Mouse (Mus musculus) urinary bladder, postnatal 36 days (tissue): ENCODE data around the gene Rsad2.
"Not testable (repeated sequence)": the region's sequence is repeated elsewhere in the genome, so short reads cannot be mapped to it uniquely, and the experiment has no call there.

Experiments used
- DNase-seq, 2 experiments: peaks; one replicate each; pipeline ENCODE4 v3.0.0; 2022; ENCODE audit warnings: low spot score in 2 of 2, mixed read lengths in 1 of 2

Rsad2 gene

DNA sequence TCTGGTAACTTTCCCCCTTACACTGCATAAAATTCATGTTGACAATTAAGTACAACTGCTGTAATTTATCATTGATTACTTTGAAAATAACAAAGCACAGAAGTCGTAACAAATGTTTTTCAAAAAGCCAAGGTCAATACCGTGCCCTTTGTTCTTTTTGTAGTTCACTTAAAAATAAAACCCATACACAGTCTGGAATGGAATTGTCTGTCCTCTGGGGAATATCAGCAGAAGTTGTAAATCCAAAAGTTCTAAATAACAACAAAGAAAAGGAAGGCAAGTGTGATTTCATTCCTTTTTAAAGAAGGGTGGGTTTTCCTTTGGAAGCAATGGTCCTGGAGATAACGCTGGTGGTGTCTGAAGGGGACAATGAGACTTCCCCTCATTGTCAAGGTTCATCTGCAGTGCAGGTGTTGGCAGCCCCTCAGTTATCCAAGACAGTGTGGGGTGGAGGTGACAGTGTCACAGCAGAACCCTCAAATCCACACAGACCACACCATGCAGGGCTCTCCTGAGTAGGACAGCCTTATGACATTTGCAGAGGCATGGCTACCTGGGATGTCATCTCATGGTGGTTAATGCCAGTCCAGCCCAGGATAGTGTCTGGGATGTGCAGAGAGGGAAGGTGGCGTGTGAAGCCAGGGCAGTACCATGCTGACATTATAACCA lies 9.7 kb downstream of the Rsad2 start:
- no peak for DNase-seq

- no peak for DNase-seq
Measured at GRCm38 (mm10) chr12:26444511-26444910, 11.7 kb downstream of the Rsad2 start.

DNA sequence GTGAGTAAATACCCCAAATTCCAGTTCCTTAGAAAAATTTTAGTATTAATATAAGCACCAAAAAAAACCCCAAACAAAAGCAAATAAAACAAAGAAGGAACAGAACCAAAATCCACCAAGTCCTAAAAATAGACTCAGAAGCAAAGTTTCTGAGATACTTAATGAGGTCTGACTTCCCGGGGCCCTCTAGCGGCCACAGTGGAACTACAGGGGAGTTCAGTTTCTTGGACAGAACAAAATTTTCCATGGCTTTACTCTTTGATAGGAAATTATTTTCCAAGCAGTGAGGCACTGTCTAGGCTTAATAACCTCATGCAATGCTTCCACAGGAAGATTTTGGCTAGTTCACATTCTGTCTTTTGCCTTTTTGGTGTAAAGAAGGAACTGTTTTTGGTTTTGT lies 12.2 kb downstream of the Rsad2 start:
- peak; percentile 65 to 68 for DNase-seq

- no peak for DNase-seq
Measured at GRCm38 (mm10) chr12:26439366-26439765, 16.9 kb downstream of the Rsad2 start.

DNA sequence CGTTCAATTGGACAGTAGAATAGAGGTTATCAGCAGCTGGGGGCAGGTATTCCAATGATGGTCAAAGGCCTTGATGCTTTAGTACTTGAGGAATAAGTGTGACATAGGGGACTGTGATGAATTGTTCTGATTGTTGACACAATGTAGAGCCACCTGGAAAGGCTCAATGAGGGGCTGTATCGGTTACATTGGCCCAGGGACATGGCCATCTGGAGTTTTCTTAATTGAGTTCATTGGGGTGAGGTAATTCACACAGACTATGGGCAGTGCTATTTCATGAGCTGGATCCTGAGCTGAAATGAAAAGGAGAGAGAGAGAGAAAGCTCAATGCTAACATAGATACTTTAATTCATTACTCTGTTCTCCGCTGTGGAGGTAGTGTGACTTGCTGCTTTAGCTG lies 18.3 kb downstream of the Rsad2 start:
- no peak for DNase-seq

GRCm38 (mm10) chr12:26436334-26436733 lies 19.9 kb downstream of the Rsad2 start:
- DNase-seq: no peak

GRCm38 (mm10) chr12:26428771-26429170 lies 27.5 kb downstream of the Rsad2 start:
- not testable (repeated sequence) for DNase-seq

GRCm38 (mm10) chr12:26424841-26425240 lies 31.4 kb downstream of the Rsad2 start:
- DNase-seq: no peak

DNA sequence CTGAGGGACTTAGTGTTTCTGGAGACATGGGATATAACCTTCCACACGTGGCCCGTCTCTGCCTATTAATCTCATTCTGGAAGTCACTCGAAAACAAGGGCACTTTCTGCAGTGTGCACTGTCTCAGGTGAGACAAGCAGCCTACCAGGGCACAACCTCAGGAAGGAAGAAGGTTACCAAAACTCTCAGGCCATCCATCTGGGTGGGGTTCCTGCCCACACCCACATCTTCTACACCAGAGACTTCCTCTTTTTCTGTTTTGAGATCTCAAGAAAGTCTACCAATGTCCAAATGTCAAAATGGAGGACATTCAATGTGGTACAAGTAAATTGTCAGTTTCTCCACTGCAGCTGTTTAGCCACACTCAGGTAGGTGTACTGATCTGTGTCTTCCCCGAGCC lies 37.9 kb downstream of the Rsad2 start:
- no peak for DNase-seq

DNA sequence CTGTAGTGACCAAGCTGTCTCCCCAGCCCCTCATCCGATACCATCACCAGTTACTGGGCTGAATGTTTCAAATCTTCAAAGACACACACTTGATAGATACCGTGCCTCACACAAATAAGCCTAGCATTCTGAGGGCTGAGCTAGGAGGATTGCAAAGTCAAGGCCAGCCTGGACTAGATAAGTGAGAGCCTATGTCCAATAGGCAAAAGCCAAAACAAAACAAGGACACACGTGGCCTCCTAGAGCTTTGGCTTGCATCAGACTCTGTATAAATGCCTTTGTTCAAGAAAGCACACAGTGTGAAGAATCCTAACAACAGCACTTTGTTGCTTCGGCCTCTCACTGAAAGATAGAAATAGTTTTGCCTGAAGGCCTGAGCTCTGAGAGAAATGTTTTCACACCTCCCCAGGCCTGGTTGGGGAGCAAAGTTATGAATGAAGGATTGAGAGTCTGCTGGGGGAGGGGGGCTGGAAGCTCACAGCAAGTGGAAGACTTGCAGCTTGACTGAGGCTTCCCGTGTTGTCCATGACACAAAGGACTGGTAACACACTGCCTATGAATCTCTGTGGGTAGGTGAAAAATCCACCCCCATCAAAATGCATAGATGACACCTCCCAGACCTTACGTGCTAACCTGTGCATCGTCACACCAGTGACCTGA lies 39.5 kb downstream of the Rsad2 start:
- no peak for DNase-seq

- DNase-seq: peak; percentile 74 to 82
Measured at GRCm38 (mm10) chr12:26415104-26415771, 41.0 kb downstream of the Rsad2 start, which contains the start of gene Rnf144a. Gene Rnf144a, minus strand, starts transcription at chr12:26415254.

- peak; percentile 7 to 20 for DNase-seq
Measured at GRCm38 (mm10) chr12:26414451-26415103, 41.7 kb downstream of the Rsad2 start.

DNA sequence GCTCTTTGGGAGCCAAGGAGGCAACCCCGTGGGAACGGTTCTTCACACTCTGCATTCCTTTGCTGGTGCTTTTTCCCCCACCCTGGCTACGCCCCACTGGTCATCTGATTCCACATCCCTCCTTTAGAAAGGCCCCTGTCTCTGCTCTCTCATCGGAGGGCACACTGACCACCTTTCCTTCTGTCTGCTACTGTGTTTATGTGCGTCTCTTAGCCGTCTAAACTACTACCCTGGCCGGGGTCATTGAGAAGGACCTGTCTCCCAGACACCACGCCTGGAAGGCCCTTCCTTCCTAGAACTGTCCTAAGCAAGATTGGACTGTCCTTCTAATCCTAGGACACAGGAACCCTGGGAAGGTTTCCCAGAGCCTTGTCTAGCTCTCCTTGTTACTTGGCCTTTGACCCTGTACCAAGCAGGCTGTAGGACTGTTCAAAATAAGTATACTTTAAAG lies 42.3 kb downstream of the Rsad2 start:
- DNase-seq: no peak

GRCm38 (mm10) chr12:26412802-26413201 lies 43.5 kb downstream of the Rsad2 start:
- peak in 1 of 2 experiments; percentile 31 for DNase-seq

DNA sequence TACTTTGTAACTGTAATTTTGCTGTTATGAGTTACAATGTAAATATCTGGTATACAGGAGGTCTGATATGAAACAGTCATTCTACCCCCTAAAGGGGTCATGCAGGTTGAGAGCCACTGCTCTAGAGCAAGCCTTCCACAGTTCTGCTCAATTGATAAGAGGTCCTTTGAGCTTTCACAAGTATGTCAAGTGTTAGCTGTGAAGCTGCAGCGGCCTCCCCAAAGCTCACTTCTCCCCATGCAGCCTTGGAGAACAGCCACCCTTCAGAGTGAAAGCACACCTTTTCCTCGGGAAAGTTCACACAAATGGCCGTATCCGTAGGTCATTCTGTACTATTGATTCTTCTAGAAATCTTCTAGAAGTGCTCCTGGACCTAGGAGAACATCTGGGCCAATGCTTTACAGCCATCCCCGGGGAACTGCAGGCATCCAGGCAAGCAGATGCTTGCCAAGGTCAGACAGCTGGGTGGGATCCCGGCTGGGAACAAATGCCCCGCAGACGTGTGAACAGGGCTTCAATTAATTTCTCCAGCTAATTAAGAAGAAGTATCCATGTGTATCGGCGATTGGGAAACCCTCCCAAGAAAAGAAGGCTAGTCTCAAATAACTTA lies 44.3 kb downstream of the Rsad2 start:
- no peak for DNase-seq

DNA sequence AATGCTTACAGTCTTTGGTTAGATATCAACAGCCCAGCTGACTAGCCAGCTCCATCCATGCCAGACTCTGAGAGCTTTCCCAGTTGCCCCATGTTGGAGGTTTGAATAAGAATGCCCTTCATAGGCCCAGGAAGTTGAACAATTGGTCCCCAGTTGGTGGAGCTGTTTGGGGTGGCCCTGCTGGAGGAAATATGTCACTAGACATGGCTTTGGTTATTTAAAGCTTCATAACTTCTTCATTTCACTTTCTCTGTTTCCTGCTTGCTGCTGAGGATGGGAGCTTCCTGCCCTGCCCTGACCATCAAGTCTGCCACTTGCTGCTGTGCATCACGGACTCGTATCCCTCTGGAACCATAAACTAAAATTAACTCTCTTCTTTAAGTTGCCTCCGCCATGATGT lies 45.8 kb downstream of the Rsad2 start:
- no peak for DNase-seq

- DNase-seq: no peak
Measured at GRCm38 (mm10) chr12:26408707-26409106, 47.5 kb downstream of the Rsad2 start.

DNA sequence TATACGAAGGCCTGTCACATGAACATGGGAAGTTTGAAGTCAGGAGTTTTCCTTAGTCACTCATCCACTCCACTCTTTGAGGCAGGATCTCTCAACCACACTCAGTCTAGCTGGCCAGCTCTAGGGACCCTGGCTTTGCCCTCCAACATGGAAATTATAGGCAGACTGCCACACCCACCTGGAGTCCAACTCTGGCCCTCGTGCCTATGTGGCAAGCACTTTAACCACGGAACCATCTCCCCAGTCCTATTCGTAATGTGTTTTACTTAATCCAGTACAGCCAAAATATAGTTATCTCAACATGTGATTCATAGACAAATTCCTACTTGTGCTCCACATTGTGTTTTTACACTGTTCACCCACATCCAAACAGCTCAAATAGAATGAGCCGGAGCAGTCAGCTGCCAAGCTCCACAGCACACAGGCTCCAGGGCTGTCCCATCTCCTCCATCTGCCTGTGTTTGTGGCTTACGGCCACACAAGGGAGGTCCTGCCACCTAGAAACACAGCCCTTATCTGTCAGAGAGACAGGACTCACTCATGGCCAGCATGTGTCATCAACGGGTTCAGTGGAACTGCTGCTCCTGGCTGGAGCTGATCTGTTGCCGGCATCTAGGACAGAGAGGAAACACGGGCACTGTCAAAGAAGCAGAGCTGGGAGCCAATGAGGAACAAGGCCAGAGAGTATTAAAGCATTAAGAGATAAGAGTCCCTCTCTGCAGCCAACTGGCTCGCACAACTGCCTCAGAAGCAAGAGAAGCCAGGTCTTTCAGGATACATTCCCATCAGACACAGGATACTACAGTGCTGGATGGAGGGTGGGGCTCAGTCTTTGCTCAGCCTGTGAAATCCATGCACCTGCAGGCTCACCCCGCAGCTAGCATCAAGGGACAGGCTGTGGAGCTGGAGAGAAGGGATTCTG lies 51.2 kb downstream of the Rsad2 start:
- peak; percentile 30 to 46 for DNase-seq

GRCm38 (mm10) chr12:26403372-26404125 lies 52.7 kb downstream of the Rsad2 start:
- peak in 1 of 2 experiments; percentile 59 for DNase-seq
